Mouse (Mus musculus) CH12.LX (cell line): Measurements from ENCODE around the gene Rps3a1.

Source experiments
- CTCF ChIP-seq, 2 experiments: IDR thresholded peaks in 1 of 2; conservative IDR thresholded peaks in 1 of 2; 2 replicates each; pipeline ENCODE4 v1.5.1; 2011 to 2012; ENCODE audit warnings: low read depth in 2 of 2, low read length in 2 of 2, improper control_type of control experiment in 1 of 2, inconsistent platforms in 1 of 2, mild to moderate bottlenecking in 1 of 2, moderate library complexity in 1 of 2
- E2F4 ChIP-seq: IDR thresholded peaks from 2 replicates; pipeline ENCODE4 v1.6.1; 2011; ENCODE audit warnings: low read depth, low read length, improper control_type of control experiment; ENCODE audit not compliant: insufficient replicate concordance
- MAX ChIP-seq: IDR thresholded peaks from 2 replicates; pipeline ENCODE4 v1.6.1; 2011; ENCODE audit warnings: low read length, improper control_type of control experiment
- POLR2A ChIP-seq: IDR thresholded peaks from 2 replicates; pipeline ENCODE4 v1.6.1; 2011; ENCODE audit warnings: low read depth, mild to moderate bottlenecking, improper control_type of control experiment, low read length
- ZKSCAN1 ChIP-seq: IDR thresholded peaks from 2 replicates; pipeline ENCODE4 v1.6.1; 2012; ENCODE audit warnings: low read depth, inconsistent platforms, low read length, improper control_type of control experiment, borderline replicate concordance
- ZMIZ1 ChIP-seq: IDR thresholded peaks from 2 replicates; pipeline ENCODE4 v1.6.1; 2012; ENCODE audit warnings: low read depth, mild to moderate bottlenecking, inconsistent platforms, low read length, improper control_type of control experiment
- ZNF384 ChIP-seq: IDR thresholded peaks from 2 replicates; pipeline ENCODE4 v1.6.1; 2012; ENCODE audit warnings: low read depth, low read length, improper control_type of control experiment, inconsistent platforms

DNA sequence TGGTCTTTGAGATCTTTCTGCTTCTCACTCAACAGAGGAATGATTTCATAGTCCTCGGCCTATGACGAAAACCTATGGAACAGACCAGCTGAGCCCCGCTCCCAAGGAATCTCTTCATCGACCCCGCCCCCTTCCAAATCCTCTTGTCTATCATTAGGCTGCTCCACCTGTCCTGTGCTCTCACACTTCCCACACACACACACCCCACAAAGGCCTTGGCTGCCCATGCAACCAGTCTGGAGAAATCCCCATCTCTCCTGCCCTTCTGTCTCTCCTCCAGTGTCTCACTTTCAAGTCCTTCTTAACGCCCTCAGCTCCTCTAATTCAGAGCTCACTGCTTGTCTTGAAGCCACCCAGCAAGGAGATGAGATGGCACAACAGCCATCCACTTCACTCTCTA lies 40.5 kb downstream of the Rps3a1 start:
- TF ChIP-seq CTCF (conservative IDR thresholded peaks at IDR 0.05 in 1 of 2, IDR thresholded peaks at IDR 0.05 in 1 of 2; ENCODE audit: low read depth in 2 of 2, low read length in 2 of 2) (no peak), E2F4 (no peak), POLR2A (no peak), ZMIZ1 (no peak), ZKSCAN1 (no peak), ZNF384 (no peak), MAX (no peak)
